Mouse (Mus musculus): ENCODE measurements around the gene Abhd17a.
A peak's percentile ranks its signal among the peaks of the same experiment; 100 is the strongest.

Abhd17a gene

DNA sequence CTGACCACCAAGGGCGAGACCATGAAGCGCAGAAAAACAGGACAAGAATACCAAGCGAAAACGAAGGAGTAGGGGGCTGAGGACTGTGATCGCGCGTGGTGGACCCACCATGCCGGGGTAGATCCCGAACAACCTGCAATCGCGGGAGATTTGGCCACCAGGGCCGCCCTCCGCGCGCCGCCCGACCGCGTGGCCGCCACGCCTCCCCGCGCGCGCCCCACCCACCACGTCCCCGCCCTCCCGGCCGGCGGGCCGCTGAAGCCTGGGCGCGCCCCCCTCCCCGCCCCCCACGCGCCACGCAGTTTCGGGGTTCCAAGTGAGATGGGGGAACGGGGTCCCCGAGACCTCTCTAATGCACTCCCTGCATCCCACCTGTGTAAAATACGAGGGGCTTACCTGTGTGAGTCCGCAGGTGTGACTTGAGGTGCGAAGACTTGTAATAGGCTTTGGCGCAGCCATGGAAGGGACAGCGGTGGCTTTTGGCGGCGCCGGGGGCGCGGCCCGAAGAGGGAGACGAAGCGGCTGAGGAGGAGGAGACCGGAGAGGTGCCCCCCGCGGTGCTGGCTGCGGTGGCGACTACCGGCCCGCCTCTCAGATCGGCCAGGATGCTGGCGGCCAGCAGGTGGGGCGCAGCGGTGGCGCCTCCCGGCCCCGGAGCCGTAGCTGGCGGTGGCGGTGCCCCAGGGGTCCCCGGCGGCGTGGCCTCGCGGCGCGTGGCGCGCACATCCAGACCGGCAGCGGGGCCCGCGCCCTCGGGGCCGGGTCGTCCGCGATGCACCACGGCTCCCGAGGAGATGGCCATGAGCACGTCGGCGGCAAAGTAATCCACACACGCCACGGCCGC, 13.6 kb downstream of the Abhd17a start:
- DNase-seq (ENCODE audit: low spot score), result peak; percentile 60

DNA sequence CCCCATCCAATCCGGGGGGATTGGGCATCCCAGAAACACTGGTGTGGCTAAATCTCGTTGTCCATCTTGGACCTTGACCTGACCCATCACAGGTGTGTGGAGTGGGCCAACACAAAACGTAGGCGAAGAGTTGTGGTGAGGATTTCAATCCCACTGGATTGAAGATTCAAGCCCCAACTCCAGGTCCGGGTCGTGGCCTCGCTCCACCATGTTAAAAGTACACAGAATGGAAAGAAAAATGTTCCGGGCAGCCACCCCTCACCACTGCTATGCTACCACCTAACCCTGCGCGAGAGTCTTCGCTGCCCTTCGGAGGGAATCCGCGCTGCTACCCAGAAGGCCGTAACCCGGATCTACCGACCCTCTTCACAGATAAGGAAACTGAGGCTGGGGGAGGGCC, 14.2 kb downstream of the Abhd17a start:
- no peak for DNase-seq (ENCODE audit: low spot score)

DNA sequence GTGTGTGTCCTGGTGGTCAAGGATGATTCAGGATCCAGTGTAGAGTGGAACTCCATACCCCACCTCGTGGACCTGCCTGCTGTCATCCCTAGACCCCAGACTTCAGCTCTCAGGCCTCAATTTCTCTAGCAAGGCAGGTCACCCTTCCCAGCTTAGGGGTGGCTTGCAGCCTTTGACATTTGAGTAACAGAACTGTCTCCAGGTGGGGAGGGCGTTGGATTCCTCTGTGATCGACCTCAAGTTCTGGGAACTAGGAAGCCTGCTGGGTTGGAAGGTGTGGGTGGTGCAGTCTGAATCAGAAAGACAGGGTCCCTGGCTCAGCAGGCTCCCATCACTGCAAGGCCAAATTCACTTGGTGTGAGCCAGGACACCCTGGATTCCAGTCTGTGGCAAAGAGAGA, 15.2 kb downstream of the Abhd17a start:
- no peak for DNase-seq (ENCODE audit: low spot score)

DNA sequence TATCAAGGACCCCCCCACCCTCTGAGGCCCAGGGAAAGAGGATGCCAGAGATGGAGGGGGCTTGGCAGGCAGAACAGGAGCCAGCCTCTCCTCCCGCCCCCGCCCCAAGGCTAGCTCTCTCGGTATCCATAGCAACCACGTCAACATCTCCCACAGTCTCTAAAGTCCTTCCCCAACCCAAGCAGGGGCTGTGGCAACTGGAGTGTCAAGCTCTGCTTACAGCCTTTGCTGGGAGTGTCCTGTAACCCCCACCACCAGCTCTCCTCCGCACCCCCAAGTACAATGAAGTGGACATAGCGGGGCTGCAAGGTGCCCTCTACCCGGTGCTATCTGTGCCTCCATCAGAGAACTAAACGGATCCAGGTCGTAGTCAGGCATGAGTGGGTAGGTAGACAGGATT, 16.2 kb downstream of the Abhd17a start:
- no peak for DNase-seq (ENCODE audit: low spot score)

DNA sequence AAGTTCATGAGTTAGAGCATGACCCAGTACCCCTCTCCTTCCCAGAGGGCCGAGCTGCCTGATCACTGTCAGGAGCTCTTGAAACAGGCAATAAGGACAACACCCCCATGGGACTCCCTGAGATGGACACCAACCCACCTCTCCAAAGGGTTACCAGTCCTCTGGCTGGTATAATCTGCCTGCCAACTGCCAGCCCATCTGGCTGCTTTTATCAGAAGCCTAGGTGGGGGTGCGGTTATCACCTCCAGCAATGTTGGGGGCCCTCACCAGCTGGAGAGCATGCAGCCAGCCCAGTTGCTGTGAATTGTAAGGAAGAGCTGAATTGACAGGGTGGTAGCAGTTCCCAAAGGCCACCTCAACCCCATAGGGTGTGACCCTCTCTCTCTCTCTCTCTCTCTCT, 17.7 kb downstream of the Abhd17a start:
- DNase-seq (ENCODE audit: low spot score), result no peak

DNA sequence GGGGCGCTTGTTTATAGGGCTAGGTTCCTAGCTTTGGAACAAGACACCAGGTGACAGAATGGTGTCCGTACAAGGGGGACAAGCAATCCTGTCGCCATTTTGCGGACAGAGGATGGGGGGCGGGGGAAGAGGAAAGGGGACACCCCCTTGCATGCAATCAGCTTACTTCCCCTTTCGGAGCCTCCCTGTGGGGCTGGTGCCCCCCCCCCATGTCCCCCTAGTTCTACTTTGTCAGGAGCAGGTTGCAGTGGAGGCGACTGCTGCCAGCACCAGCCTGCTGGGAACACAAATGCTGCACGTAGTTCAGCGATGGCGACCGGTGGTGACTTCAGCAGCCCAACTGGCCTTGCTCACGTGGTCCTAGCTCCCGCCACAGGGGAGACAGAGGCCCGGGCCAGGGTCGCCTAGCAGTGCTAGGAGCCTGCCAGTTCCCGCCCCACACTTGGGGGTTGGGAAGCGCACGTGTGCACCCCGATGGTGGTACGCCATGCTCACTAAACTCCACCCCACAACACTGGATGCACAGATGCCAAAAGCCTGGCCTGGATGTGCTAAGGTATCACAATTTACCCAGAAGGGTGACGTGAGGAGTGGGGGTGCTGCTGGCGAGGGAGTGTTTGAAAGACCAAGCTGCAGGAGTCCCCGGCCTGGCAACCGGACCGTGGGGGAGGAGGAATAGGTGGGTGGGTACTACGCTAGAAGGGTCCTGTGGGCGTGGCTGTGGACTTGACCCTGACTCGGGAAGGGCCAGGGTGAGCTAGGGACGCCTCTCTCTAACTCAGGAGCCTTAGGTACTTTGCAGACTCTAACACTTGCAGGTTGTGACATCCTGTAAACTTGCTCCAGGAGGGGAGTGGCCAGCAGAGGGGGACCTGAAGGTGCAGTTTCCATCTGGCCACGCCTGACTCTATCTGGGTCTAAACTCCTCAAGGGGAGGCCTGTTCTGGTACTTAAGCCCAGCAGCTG, 19.0 kb downstream of the Abhd17a start:
- DNase-seq (ENCODE audit: low spot score), result no peak

DNA sequence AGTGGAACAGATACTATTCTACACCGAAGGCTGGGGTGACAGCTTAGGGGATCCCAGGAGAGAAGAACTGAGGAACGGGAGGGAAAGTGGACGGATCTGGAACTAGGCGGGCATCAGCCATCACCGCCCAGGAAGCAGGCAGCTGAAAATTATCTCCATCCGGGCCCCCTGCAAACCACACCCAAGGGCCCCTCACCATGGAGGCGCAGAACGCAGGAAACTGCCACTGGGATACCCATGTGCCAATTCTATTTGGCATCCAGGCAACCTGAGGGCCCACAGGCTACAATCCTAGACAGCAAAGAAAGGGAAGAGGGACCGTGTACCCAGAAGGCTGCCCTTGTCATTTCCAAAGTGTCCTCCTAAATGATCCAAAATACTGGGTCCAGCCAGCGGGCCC, 19.7 kb downstream of the Abhd17a start:
- no peak for DNase-seq (ENCODE audit: low spot score)

DNA sequence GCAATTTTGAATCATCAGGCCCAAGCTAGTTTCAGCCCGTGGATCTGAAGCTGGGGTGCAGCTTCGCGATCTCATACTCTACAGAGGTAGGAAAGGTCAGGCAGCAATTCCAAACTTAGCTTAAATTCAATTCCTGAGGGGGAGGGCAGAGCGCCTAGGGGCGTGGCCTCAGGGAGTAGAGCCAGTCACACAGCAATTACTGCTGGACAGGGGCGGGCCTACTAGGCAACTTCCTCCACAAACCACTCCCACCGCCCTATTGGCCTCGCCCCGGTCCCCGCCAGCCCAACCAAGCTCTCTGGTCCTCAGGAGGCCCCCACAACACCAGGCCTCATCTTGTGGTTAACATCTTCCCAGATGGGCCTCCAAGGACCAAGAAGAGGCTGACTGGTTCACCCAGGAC, 20.5 kb downstream of the Abhd17a start:
- DNase-seq (ENCODE audit: low spot score), result peak; percentile 31

DNA sequence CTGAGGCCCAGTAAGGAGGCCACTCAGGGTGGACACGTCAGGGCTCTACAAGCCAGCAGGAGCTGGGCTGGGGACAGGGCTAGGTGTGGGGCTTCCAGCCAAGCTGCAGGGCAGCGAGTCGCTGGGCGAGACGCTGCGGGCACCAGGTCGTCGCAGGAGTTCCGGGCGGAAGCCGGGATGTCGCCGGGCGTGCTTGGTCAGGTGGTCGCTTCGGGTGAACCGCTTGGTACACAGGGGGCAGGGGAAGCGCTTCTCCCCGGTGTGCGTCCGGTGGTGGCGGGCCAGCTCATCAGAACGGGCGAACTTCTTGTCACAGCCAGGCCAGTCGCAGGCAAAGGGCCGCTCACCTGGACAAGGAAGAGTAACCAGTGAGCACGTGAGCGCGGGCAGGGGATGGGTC, 21.3 kb downstream of the Abhd17a start:
- DNase-seq (ENCODE audit: low spot score), result no peak

DNA sequence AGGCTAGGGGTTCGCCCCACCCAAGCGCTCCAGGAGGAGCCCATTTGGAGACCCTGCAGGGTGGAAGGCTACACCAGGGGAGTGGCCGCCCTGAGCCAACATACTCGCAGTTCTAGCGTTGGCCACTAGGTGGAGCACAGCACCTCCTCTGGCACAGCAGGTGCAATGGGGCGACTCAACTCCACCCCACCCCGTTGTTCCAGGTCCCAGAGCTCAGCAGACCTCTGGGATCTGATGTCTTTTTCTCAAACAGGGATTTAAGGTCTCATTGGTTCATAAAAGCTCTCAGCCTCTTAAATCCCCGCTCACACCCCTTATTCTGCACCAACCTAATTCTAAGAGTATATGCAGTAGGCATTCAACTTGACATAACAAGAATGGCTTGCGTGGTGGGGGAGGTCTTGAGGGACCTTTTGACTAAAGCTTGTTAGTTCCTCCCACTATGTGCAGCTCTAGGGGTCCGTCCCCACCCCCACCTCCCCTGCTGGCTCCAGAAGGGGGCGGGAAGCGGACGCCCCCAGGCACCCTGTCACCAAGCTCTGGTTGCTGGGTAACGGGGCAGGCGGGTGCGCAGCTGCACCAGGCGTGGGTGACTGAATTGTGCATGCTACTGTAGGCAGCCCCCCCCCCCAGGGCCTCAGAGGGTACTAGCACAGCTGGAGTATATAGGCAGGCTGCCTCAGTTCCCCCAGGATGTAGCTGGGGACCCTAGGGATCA, 23.6 kb downstream of the Abhd17a start:
- peak; percentile 81 for DNase-seq (ENCODE audit: low spot score)

DNA sequence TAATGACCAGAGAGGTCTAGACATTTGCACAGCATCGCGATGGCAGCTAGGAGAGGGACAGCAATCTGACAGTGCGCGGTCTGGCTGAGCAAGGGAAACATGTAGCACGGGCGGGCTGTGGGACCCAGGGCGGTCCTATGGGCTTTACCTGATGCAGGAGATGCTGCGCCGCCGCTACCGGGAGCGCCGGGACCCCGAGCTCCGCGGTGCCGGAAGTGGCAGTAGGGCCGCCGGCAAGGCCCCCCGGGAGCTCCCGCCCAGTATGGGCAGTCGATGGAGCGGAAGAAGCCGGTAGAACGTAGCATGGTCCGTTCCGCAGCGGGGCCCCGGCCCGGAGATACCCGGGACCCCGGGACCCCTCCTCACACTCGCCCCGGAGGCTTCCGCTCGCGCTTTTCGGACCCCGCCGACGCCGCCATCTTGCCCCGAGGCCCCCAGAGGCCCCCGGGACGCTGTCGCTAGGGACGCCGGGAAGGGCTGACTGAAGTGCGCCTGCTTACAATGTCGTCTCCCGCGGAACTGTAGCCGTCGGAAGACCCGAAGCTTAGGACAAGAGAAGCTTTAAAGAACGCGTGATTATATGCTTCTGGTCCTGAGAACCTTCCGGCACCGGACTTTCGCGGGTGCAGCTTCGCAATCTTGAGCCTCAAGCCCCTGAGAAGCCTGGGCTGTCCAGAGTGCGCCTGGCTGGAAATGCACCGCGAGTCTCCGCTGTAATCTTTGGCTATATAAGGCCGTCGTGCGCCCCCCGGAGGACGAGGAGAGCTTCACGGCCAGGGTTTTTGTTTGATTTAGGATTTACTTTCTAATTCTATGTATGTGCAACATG, 28.8 kb downstream of the Abhd17a start, which contains the start of gene Rexo1:
Gene Rexo1, minus strand, starts transcription at position 445 of the 829 bp plus-strand sequence.
- DNase-seq (ENCODE audit: low spot score), result peak; percentile 92

DNA sequence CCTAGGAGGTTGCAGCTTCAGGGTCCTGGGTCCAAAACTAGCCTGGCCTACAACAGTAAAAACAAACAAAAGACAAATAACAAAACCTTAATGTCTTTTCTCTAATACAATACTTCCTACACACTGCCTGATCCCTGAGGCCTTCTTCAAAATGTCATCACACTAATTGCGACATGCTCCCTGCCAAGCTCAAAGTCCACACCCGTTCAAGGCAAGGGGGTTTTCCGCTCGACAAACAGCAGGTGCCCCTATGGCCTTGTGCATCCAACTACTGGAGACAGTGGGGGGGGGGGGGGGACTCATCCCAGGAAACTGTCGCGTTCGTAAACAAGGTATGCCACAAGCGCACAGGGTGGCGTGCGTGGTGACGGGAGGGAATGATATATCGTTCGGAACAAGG, 29.5 kb downstream of the Abhd17a start:
- DNase-seq (ENCODE audit: low spot score), result no peak

DNA sequence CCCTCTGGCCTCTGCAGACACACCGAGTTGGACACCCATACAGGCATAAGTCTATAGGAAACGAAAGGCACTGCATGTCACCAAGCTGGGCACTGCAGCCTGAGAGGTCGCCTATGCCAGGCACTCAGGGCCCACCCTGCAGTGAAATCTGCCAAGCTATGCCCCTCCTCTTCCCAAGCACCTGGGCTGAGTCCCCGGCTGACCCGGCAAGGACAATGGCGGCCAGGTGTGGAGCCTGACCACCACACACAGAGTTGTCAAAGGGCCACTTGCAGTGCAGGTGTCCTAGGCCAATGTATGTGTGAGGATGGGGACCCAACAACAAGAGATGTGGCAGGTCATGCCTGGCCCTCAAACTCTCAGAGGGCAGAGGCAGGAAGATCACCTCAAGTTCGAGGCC, 30.7 kb downstream of the Abhd17a start:
- DNase-seq (ENCODE audit: low spot score), result no peak

DNA sequence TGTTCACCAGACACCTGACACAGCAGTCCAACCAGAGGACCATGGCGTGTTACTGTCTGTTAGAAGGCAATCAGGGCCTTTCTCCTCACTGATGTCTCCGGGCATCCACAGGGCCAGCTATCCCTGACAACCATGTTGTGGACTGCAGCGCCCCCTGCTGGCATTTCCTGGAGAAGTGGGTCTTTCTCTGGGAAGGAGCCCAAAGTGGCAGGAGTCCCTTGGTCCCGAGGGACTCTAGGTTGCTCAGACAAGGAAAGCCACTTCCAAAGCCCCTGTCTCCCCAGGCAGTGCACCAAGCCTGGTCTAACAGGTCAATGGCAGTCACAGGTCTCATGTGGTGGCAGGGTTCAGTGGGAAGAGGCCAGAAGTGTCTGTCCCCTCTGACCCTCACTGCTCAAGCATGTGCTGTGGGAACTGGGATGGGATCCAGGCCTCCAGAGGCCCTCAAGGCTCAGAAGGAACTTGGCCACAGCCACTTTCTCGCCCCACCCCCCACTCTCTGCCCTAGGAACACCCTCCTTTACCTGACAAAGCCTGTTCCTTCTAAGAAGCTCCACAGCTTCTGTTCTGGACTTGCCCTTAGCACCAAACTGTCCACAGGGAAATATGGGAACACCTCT, 32.7 kb downstream of the Abhd17a start:
- peak; percentile 62 for DNase-seq (ENCODE audit: low spot score)

DNA sequence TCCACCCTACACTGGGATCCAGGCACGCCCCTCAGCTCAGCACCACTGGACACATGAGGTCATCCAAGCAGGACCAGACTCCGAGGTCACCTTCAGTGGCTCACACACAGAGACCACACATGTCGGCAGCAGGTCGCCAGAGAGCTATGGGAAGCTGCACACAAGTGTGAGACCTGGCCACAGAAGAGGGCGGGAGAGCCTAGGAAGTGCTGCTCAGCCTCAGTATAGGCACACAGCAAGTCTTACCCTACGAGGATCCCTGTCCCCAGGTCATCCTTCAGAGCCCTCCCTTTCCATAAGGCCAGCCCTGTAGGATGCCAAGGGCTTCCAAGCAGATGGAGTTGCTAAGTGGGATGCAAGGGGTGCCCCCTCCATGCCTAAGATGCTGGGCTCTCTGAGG, 36.1 kb downstream of the Abhd17a start:
- no peak for DNase-seq (ENCODE audit: low spot score)

DNA sequence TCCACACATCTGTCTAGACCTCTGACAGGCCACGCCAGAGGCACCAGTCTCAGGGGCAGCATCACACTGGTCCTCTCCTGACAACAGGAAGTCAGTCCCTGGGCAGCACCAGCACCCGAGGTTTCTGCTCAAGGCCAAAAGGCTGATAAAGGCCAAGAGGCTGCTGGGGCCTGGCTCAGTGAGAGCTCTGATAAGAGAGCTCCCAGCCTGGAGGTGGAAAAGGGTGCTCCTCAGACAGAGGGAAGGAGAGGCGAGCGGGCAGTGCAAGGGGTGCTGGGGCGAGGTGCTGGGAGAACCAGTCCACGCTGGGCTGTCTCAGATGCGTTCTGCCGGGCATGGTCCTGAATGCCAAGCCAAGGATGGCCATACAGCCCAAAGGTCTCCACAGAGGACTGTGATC, 36.6 kb downstream of the Abhd17a start:
- DNase-seq (ENCODE audit: low spot score), result no peak

DNA sequence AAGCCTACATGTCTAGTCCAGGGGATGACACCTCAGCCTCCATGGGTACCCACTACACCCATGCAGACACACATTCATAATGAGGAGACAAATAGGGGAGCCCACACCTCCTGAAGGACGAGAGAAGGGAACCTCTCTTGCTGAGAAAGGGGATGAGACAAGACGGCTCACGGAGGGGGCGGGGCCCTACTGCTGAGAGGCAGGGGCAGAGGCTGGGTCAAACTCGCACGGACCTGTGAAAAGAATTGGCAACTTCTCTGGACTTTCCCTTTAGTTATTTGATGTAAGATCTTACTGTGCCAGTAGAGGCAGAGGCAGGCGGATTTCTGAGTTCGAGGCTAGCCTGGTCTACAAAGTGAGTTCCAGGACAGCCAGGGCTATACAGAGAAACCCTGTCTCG, 37.8 kb downstream of the Abhd17a start:
- DNase-seq (ENCODE audit: low spot score), result no peak

DNA sequence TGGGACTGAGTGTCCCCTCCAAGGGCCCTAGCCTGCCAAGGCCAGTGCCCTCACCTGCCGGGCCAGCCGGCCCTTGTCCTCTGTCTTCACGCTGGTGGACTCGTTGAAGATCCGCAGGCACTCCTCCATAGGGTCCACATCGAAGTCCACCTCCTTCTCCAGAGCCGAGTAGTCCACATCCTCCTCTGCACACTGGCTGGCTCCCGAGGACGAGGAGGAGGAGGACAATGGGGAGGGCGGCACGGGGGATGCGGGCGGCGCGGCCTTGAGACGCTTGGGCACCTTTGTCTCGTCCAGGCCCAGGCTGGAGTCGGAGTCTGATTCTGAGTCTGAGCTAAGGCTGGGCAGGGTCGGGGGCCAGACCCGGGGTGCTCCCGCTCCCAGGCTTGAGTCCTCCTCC, 40.9 kb downstream of the Abhd17a start:
- DNase-seq (ENCODE audit: low spot score), result no peak

DNA sequence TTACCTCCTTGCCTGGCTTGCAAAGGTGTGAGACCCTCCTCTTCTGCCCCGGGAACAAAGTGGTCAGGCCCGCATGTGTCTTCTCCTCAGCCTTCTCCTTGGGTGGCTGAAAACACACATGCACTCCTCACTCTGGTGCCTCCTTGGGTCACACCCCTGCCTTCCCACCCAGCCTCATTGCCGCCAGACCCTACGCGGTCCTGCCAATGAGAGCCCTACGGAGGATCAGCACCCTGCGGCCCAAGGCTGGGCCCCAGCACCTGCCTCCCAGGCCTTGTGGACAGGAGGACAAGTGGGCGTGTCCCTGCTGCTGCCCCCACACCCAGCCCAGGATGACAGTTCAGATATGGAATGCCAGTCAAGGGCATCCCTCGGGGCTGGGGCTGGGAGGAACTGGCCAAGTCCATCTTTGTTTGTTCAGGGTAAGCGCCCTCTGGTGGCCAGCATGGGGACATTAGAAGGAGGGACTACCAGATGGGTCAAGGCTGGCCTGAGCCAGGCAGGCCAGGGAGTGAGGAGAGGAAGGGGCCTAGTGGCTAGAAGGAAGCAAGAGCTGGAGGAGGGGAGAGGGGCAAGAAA, 41.6 kb downstream of the Abhd17a start:
- DNase-seq (ENCODE audit: low spot score), result no peak

DNA sequence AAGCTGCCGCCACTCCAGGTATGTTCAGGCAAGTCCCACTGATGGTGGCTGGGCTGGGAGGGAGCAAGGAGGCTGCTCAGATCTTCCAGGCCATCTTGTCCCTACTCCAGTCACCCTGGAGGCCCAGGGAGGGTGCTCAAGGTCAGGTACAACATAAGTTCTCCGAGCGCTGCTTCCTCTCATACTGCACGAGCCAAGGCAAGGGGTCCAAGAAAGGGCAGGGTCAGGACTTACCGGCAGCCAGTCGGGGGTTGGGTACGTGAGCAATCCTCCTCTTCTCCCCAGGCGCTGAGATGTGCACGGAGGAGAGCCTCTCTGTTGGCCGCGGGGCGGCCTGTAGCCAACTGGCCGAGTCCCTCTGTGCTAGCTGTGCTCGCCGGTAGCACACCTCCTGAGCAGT, 42.6 kb downstream of the Abhd17a start:
- no peak for DNase-seq (ENCODE audit: low spot score)

DNA sequence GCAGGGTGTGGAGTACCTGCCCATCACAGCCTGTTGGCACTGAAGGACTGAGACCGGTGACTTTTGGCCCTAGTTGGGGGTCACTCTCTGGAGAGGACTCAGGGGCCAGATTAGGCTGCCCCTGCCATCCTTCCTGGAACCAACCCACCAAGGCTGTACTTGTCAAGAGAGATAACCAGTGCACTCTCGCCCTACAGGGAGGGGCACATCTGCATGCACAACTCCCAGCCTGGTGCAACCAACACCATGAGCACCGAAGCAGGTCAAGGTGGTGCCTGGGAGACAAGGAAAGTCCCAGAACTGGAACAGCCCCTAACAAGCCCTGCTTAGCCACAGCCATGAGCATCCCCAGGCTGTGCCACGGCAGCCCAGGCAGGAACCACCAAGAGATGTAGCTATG, 43.2 kb downstream of the Abhd17a start:
- DNase-seq (ENCODE audit: low spot score), result no peak

Measured in T-cell, adult 2 months (primary cell).